Mouse (Mus musculus): ENCODE results near the gene Nrbf2. TPM values are rescaled to one million over a fixed set of nuclear protein-coding genes. Genes with fewer than 3 reads are reported as not detected.

The Nrbf2 gene
- polyA plus RNA-seq, 1 experiment from 2014 or later, result 17.5 TPM

DNA sequence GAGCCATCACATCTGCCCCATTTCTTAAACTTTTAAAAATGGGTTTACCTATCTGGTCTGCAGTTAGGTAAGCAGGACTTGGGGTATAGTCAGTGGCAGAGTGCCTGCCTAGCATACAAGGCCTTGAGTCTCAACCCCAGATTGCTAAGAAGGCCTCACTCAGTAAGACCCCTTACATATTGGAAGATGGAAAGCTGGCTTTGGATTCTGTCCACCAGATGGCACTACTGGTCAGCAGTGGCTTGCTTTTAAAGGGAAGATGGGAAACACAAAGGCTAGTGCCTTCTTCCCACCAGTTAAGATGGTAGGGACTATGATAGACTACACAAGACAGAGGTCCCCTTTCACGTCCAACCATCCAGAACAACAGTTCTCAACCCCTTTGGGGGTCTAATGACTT is 20.3 kb downstream of the Nrbf2 start:
- H3K4me1 ChIP-seq (ENCODE audit: insufficient read depth), result no peaks in the 10 kb centered on the region
- H3K27me3 ChIP-seq (ENCODE audit: insufficient read depth, low read length), result no peaks in the 10 kb centered on the region
- no peak overlapping the region for H3K4me2 ChIP-seq (ENCODE audit: low read depth, low read length)
- TF ChIP-seq CTCF (IDR thresholded peaks at IDR 0.05; ENCODE audit: low read depth), result peak; percentile 83
- no peak for TF ChIP-seq EP300 (IDR thresholded peaks at IDR 0.05; ENCODE audit: low read depth)
- H3K9ac ChIP-seq (replicated peaks), result no peak overlapping the region
- peaks cover 25% of the 10 kb centered on the region for H3K36me3 ChIP-seq (replicated peaks; ENCODE audit: insufficient read depth, low read length)
- ATAC-seq (no peak; the same call in 1 of the 2 replicates), DNase-seq (peak; percentile 42)
- no peak overlapping the region for H3K4me3 ChIP-seq (ENCODE audit: low read depth, low read length)
- H3K9me3 ChIP-seq (ENCODE audit: low read length), result no peaks in the 10 kb centered on the region
- no peak overlapping the region for H3K27ac ChIP-seq (ENCODE audit: low read depth)
- 62% methylated on average over 1 of the region's 1 CpGs for WGBS (ENCODE audit: insufficient replicate concordance)

GRCm38 (mm10) chr10:67253115-67253514 is 32.0 kb downstream of the Nrbf2 start:
- ATAC-seq (no peak), DNase-seq (no peak)
- no peaks in the 10 kb centered on the region for H3K27me3 ChIP-seq (ENCODE audit: insufficient read depth, low read length)
- TF ChIP-seq CTCF (IDR thresholded peaks at IDR 0.05; ENCODE audit: low read depth) (no peak), EP300 (IDR thresholded peaks at IDR 0.05; ENCODE audit: low read depth) (no peak)
- WGBS (ENCODE audit: insufficient replicate concordance), result 75% methylated on average over 1 of the region's 1 CpGs
- H3K27ac ChIP-seq (ENCODE audit: low read depth), result no peak overlapping the region
- no peak overlapping the region for H3K4me3 ChIP-seq (ENCODE audit: low read depth, low read length)
- H3K9ac ChIP-seq (replicated peaks), result no peak overlapping the region
- H3K9me3 ChIP-seq (ENCODE audit: low read length), result no peaks in the 10 kb centered on the region
- peaks cover 68% of the 10 kb centered on the region for H3K36me3 ChIP-seq (replicated peaks; ENCODE audit: insufficient read depth, low read length)
- H3K4me2 ChIP-seq (ENCODE audit: low read depth, low read length), result no peak overlapping the region
- H3K4me1 ChIP-seq (ENCODE audit: insufficient read depth), result no peaks in the 10 kb centered on the region

GRCm38 (mm10) chr10:67252353-67252752 is 32.8 kb downstream of the Nrbf2 start:
- H3K9me3 ChIP-seq (ENCODE audit: low read length), result no peaks in the 10 kb centered on the region
- 66% methylated on average over 5 of the region's 5 CpGs for WGBS (ENCODE audit: insufficient replicate concordance)
- TF ChIP-seq EP300 (IDR thresholded peaks at IDR 0.05; ENCODE audit: low read depth) (no peak), CTCF (IDR thresholded peaks at IDR 0.05; ENCODE audit: low read depth) (no peak)
- H3K27me3 ChIP-seq (ENCODE audit: insufficient read depth, low read length), result no peaks in the 10 kb centered on the region
- H3K4me1 ChIP-seq (ENCODE audit: insufficient read depth), result no peaks in the 10 kb centered on the region
- H3K4me3 ChIP-seq (ENCODE audit: low read depth, low read length), result no peak overlapping the region
- H3K27ac ChIP-seq (ENCODE audit: low read depth), result no peak overlapping the region
- ATAC-seq, result no peak
- H3K4me2 ChIP-seq (ENCODE audit: low read depth, low read length), result no peak overlapping the region
- no peak overlapping the region for H3K9ac ChIP-seq (replicated peaks)
- no peak for DNase-seq
- H3K36me3 ChIP-seq (replicated peaks; ENCODE audit: insufficient read depth, low read length), result peaks cover 69% of the 10 kb centered on the region

DNA sequence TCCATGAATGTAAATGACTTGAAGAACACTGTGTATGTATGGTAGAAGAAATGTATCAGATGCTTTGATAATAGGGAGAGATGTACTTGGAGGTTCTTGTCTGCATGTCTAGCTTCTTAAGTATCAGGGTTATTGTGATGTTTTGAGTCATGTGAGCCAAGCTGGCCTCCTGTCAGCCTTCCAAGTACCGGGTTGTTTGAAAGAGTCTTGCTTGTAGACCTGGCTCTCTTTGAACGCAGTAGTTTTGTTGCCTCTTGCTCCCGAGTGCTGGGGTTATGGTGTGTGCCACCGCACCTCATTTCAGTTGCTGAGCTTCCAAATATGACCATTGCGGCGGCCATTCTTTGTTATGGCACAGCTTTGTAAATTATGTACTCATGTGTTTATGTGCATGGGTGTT is 34.3 kb downstream of the Nrbf2 start:
- WGBS (ENCODE audit: insufficient replicate concordance), result 90% methylated on average over 6 of the region's 6 CpGs
- no peak overlapping the region for H3K4me3 ChIP-seq (ENCODE audit: low read depth, low read length)
- H3K4me1 ChIP-seq (ENCODE audit: insufficient read depth), result no peaks in the 10 kb centered on the region
- TF ChIP-seq EP300 (IDR thresholded peaks at IDR 0.05; ENCODE audit: low read depth) (no peak), CTCF (IDR thresholded peaks at IDR 0.05; ENCODE audit: low read depth) (no peak)
- ATAC-seq (no peak), DNase-seq (no peak)
- H3K4me2 ChIP-seq (ENCODE audit: low read depth, low read length), result no peak overlapping the region
- no peak overlapping the region for H3K9ac ChIP-seq (replicated peaks)
- peaks cover 67% of the 10 kb centered on the region for H3K36me3 ChIP-seq (replicated peaks; ENCODE audit: insufficient read depth, low read length)
- H3K27ac ChIP-seq (ENCODE audit: low read depth), result no peak overlapping the region
- no peaks in the 10 kb centered on the region for H3K27me3 ChIP-seq (ENCODE audit: insufficient read depth, low read length)
- no peaks in the 10 kb centered on the region for H3K9me3 ChIP-seq (ENCODE audit: low read length)

DNA sequence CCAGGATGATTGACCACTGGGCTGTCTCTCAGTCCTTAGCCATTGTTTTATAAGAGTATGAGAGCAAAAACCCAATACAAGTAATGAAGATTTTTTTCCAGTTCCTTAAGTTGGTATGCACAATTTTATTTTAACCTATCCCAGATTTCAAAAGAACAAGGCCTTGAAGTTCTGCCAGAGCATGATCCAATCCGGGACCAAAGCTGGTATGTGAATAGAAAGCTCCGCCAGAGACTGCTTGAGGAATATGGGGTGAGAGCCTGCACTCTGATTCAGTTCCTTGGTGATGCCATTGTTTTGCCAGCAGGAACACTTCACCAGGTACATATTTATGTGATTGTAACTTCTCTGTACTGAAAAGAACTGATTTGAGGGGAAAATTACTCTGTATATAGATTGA is 35.6 kb downstream of the Nrbf2 start:
- ATAC-seq (no peak), DNase-seq (no peak)
- Histone ChIP-seq H3K27me3 (ENCODE audit: insufficient read depth, low read length) (no peaks in the 10 kb centered on the region), H3K4me1 (ENCODE audit: insufficient read depth) (no peaks in the 10 kb centered on the region), H3K36me3 (replicated peaks; ENCODE audit: insufficient read depth, low read length) (peaks cover 64% of the 10 kb centered on the region), H3K27ac (ENCODE audit: low read depth) (no peak overlapping the region), H3K4me2 (ENCODE audit: low read depth, low read length) (no peak overlapping the region), H3K9ac (replicated peaks) (no peak overlapping the region), H3K9me3 (ENCODE audit: low read length) (no peaks in the 10 kb centered on the region), H3K4me3 (ENCODE audit: low read depth, low read length) (no peak overlapping the region)
- no peak for TF ChIP-seq CTCF (IDR thresholded peaks at IDR 0.05; ENCODE audit: low read depth)
- no peak for TF ChIP-seq EP300 (IDR thresholded peaks at IDR 0.05; ENCODE audit: low read depth)
- 86% methylated on average over 2 of the region's 2 CpGs for WGBS (ENCODE audit: insufficient replicate concordance)

DNA sequence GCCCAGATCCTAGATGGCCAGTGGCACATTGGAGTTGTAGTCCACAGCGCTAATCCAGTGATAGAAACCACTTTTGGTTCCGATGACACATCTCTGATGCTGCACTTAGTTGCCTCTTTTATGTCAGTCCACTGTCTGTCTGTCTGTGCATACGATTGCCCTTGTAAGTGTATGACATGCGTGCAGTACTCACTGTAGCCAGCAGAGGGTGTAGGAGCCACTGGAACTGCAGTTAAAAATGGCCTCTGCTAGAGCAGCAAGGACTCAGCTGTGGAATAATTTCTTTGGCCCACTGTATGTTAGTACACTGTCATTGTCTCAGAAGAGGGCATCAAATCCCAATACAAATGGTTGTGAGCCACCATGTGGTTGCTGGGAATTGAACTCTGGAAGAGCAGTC is 38.0 kb downstream of the Nrbf2 start:
- Histone ChIP-seq H3K36me3 (replicated peaks; ENCODE audit: insufficient read depth, low read length) (peaks cover 60% of the 10 kb centered on the region), H3K27ac (ENCODE audit: low read depth) (no peak overlapping the region), H3K27me3 (ENCODE audit: insufficient read depth, low read length) (no peaks in the 10 kb centered on the region), H3K4me3 (ENCODE audit: low read depth, low read length) (no peak overlapping the region), H3K9me3 (ENCODE audit: low read length) (no peaks in the 10 kb centered on the region), H3K9ac (replicated peaks) (no peak overlapping the region), H3K4me2 (ENCODE audit: low read depth, low read length) (no peak overlapping the region), H3K4me1 (ENCODE audit: insufficient read depth) (no peaks in the 10 kb centered on the region)
- DNase-seq, result peak; percentile 73
- TF ChIP-seq EP300 (IDR thresholded peaks at IDR 0.05; ENCODE audit: low read depth), result no peak
- peak; percentile 87 for TF ChIP-seq CTCF (IDR thresholded peaks at IDR 0.05; ENCODE audit: low read depth)
- peak; percentile 53; the same call in 1 of the 2 replicates for ATAC-seq
- 87% methylated on average over 4 of the region's 4 CpGs for WGBS (ENCODE audit: insufficient replicate concordance)

DNA sequence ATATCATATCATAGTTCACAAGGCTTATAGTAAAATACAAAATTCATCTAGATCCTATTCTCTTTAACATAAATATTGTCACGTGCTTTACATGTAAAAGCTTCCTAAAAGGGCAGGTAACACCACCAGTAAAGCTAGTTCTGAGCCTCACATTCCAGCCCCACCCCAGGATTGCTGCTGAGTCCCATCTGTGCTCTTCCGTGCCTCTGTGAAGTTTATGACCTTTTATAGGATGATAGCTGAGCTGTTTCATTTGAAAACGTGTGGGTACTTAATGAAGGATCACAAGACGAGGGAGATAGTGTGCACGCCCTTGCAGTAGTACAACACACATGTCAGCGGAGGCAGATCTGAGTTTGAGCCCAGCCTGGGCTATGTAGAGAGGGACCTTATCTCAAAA is 54.7 kb downstream of the Nrbf2 start:
- H3K9ac ChIP-seq (replicated peaks), result no peak overlapping the region
- TF ChIP-seq CTCF (IDR thresholded peaks at IDR 0.05; ENCODE audit: low read depth) (no peak), EP300 (IDR thresholded peaks at IDR 0.05; ENCODE audit: low read depth) (no peak)
- no peaks in the 10 kb centered on the region for H3K4me1 ChIP-seq (ENCODE audit: insufficient read depth)
- H3K27ac ChIP-seq (ENCODE audit: low read depth), result no peak overlapping the region
- H3K27me3 ChIP-seq (ENCODE audit: insufficient read depth, low read length), result no peaks in the 10 kb centered on the region
- no peak overlapping the region for H3K4me2 ChIP-seq (ENCODE audit: low read depth, low read length)
- WGBS (ENCODE audit: insufficient replicate concordance), result 85% methylated on average over 6 of the region's 6 CpGs
- peaks cover 46% of the 10 kb centered on the region for H3K36me3 ChIP-seq (replicated peaks; ENCODE audit: insufficient read depth, low read length)
- H3K9me3 ChIP-seq (ENCODE audit: low read length), result no peaks in the 10 kb centered on the region
- no peak for DNase-seq
- no peak overlapping the region for H3K4me3 ChIP-seq (ENCODE audit: low read depth, low read length)
- ATAC-seq, result no peak

Data from liver, postnatal 0 days (tissue).